Mouse (Mus musculus) kidney, adult 2 months (tissue): ENCODE results near the gene 1110051M20Rik.

Source experiments
- CTCF ChIP-seq: fragments of 200-500 bp; conservative IDR thresholded peaks from 2 replicates; pipeline ENCODE4 v1.5.1; 2011; ENCODE audit warnings: low read depth, mild to moderate bottlenecking, control low read depth, low read length, moderate library complexity, mixed read lengths; ENCODE audit not compliant: insufficient read depth, insufficient read length
- POLR2A ChIP-seq: fragments of 200-500 bp; IDR thresholded peaks from one replicate; pipeline ENCODE4 v1.6.1; 2011; ENCODE audit warnings: low read depth, low read length, control low read depth

DNA sequence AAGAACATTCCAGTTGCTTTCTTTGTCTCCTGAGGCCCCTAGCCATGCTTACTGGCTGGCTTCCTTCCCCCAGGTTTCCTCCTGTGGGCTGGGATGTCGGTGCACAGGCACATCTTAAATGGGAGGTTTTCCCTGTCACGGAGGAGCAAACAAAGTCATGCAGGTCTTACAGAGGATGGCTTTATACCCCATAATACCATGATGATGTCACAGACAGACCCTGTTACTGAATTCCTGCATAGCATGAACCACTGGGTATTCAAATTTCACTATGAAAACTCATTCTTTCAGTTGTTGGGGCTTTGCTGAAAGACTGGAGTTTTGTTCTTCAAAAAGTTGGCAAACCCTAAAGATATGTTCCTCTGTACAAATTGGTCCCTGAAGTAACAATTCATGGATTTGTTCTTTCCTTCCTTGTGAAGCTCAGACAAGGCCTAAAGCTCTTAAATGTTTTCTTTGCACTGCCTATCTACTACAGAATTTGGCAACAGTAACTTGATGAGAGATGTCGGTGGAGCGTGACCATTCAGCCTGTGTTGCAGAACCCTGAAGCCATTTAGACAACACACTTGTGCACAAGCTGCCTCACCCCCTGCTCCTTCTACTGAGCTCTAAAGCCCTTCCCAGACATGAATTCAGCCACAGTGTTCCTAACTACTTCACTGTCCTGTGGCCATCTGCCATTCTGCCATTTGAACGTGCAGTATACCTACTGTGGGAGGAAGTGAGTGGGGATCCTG lies 57.8 kb downstream of the 1110051M20Rik start:
- TF ChIP-seq CTCF (no peak), POLR2A (no peak)
